Mouse (Mus musculus) cerebellum, adult 9-11 months (tissue): ENCODE results near the gene Actl7b.

Experiments
- DNase-seq: peaks from one replicate; pipeline ENCODE4 v3.0.0; 2022

Gene Actl7b

GRCm38 (mm10) chr4:56741041-56741493 lies at the start of gene Actl7b:
Gene Actl7b (minus strand): TSS chr4:56741443.
- no peak for DNase-seq

- no peak for DNase-seq
These were observed 29.8 kb upstream of the Actl7b start for GRCm38 (mm10) chr4:56771065-56771464.

GRCm38 (mm10) chr4:56768913-56769312 lies 27.7 kb upstream of the Actl7b start:
- DNase-seq: no peak

- no peak for DNase-seq
These were observed 26.6 kb upstream of the Actl7b start for GRCm38 (mm10) chr4:56767861-56768284.

GRCm38 (mm10) chr4:56757693-56758092 lies 16.4 kb upstream of the Actl7b start:
- DNase-seq: no peak

GRCm38 (mm10) chr4:56756966-56757600 lies 15.8 kb upstream of the Actl7b start:
- no peak for DNase-seq

GRCm38 (mm10) chr4:56756021-56756420 lies 14.8 kb upstream of the Actl7b start:
- DNase-seq: no peak

GRCm38 (mm10) chr4:56747456-56747855 lies 6.2 kb upstream of the Actl7b start:
- DNase-seq: no peak

- no peak for DNase-seq
These were observed 5.1 kb upstream of the Actl7b start for GRCm38 (mm10) chr4:56746345-56746744.

- DNase-seq: no peak
These were observed 2.3 kb upstream of the Actl7b start, which contains the start of gene Actl7a for GRCm38 (mm10) chr4:56743363-56744195. Gene Actl7a (plus strand): TSS chr4:56743413.

GRCm38 (mm10) chr4:56742698-56743097 lies 1.5 kb upstream of the Actl7b start:
- DNase-seq: no peak

- DNase-seq: no peak
These were observed 632 bp downstream of the Actl7b start for GRCm38 (mm10) chr4:56740611-56741010.

GRCm38 (mm10) chr4:56740020-56740485 lies 1.2 kb downstream of the Actl7b start, which contains the start of gene Gm26657:
Gene Gm26657 (plus strand): TSS chr4:56740070.
- no peak for DNase-seq

- no peak for DNase-seq
These were observed 15.4 kb downstream of the Actl7b start for GRCm38 (mm10) chr4:56725839-56726238.

GRCm38 (mm10) chr4:56723237-56723636 lies 18.0 kb downstream of the Actl7b start:
- DNase-seq: no peak

- DNase-seq: no peak
These were observed 18.9 kb downstream of the Actl7b start for GRCm38 (mm10) chr4:56722346-56722745.

- DNase-seq: no peak
These were observed 19.8 kb downstream of the Actl7b start for GRCm38 (mm10) chr4:56721469-56721868.

GRCm38 (mm10) chr4:56720403-56720802 lies 20.8 kb downstream of the Actl7b start:
- no peak for DNase-seq

- DNase-seq: no peak
These were observed 21.8 kb downstream of the Actl7b start for GRCm38 (mm10) chr4:56719456-56719855.

- no peak for DNase-seq
These were observed 22.4 kb downstream of the Actl7b start for GRCm38 (mm10) chr4:56718573-56719442.

- DNase-seq: no peak
These were observed 23.3 kb downstream of the Actl7b start for GRCm38 (mm10) chr4:56717932-56718331.

- DNase-seq: no peak
These were observed 24.4 kb downstream of the Actl7b start for GRCm38 (mm10) chr4:56716801-56717200.

- no peak for DNase-seq
These were observed 28.1 kb downstream of the Actl7b start for GRCm38 (mm10) chr4:56713155-56713554.
